Mouse (Mus musculus) cortical plate, adult 2 months (tissue): Measurements from ENCODE around the gene 4933430I17Rik.

Experiments used
- CTCF ChIP-seq: fragments of 200-500 bp; IDR thresholded peaks from 2 replicates; pipeline ENCODE4 v1.5.1; 2011; ENCODE audit warnings: mild to moderate bottlenecking, control low read depth, low read length; ENCODE audit not compliant: insufficient read depth; ENCODE audit errors: extremely low read depth
- POLR2A ChIP-seq: fragments of 200-500 bp; IDR thresholded peaks from 2 replicates; pipeline ENCODE4 v1.6.1; 2011; ENCODE audit warnings: mild to moderate bottlenecking, low read length, control low read depth; ENCODE audit not compliant: insufficient read depth; ENCODE audit errors: extremely low read depth

DNA sequence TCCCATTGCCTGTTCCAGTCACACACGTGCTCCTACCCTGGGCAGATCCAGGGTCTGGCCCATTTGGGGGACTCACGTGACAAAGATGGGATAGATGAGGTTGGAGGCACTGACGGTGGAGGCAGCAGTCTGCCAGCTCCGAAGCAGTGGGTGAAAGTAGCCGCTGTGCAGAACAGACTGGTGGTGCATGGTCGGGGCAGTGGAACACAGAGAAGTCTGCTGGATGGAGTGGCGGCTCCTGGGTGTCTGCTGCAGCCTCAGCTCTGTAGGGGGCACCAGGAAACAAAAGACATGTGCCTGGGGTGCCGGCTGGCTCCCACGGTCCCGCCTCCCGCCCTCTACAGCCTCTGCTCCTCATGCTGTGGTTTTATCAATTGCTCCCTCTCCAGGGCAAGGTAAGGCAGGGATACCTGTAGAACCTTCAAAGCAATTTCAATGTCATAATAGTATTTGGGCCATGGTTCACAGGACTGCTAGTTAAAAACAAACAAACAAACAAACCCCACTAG is 11.1 kb upstream of the 4933430I17Rik start:
- TF ChIP-seq CTCF (no peak), POLR2A (no peak)
